ENCODE assay signal across 8 mouse cellular contexts in the genomic region with DNA sequence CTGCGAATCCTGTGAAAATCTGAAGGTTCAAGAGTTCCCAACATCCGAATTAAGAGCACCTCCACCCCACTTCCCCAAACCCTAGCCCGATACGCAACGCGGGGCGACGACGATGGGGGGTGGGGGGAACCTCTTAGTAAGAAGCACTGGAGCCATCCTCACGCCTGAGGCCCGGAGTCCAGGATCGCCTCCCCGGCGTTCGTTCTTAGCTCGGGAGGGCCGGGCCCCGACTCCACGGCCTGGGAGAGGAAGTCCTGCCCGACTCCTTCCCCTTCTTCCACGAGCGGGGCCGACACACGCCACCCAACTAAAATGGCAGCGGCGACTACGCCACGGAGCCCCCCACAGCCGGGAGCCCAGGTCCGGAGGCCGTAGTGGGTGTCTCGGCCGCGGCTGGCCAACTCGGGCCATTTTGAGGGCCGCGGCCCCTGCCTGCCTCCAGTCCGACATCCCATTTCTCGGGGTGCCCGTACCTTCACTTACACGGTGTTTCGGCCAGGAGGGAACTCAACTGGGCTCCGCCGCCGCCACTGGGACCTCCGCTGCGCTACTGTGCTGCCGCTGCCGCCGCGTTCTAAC. TPM values are rescaled to one million over a fixed set of nuclear protein-coding genes. Genes with fewer than 3 reads are reported as not detected.
DNase-seq lines count a peak whose midpoint lies in the region; ATAC-seq lines count a peak whose summit lies in the region.

No protein-coding gene starts in this region.

- H3K4me3 ChIP-seq in liver, embryonic 15.5 days (replicated peaks), result peak overlapping the region; percentile 81
- peak overlapping the region; percentile 70 for H3K4me3 ChIP-seq in neural tube, embryonic 12.5 days

- 24% methylated on average over 51 of the region's 51 CpGs for WGBS in liver, embryonic 15.5 days (ENCODE audit: insufficient replicate concordance)
- WGBS in neural tube, embryonic 12.5 days, result 26% methylated on average over 51 of the region's 51 CpGs

- H3K9ac ChIP-seq in liver, embryonic 15.5 days, result peak overlapping the region; percentile 82
- peak overlapping the region; percentile 88 for H3K9ac ChIP-seq in neural tube, embryonic 12.5 days

- peak; percentile 39 for ATAC-seq in erythroid progenitor cell, adult 5-6 weeks (replicated peaks; ENCODE audit: low FRiP score, poor library complexity, severe bottlenecking)
- peak; percentile 56 for ATAC-seq in liver, embryonic 15.5 days (ENCODE audit: insufficient read depth)
- peak; percentile 60 for ATAC-seq in neural tube, embryonic 12.5 days (ENCODE audit: low FRiP score, low read depth)

- peaks cover 7% of the 10 kb centered on the region; the same call in 1 of the 2 replicates for H3K36me3 ChIP-seq in liver, embryonic 15.5 days (replicated peaks)
- no peaks in the 10 kb centered on the region for H3K36me3 ChIP-seq in neural tube, embryonic 12.5 days

- H3K27ac ChIP-seq in liver, embryonic 15.5 days (replicated peaks), result peak overlapping the region; percentile 90
- peak overlapping the region; percentile 89 for H3K27ac ChIP-seq in neural tube, embryonic 12.5 days

- 0 out of 2 replicates have a peak, but pooled peaks cover 1% of the 10 kb centered on the region for H3K27me3 ChIP-seq in liver, embryonic 15.5 days
- 0 out of 2 replicates have a peak, but pooled peaks cover 6% of the 10 kb centered on the region for H3K27me3 ChIP-seq in neural tube, embryonic 12.5 days (replicated peaks)

- DNase-seq in left cerebral cortex, adult 8-10 months (ENCODE audit: low spot score in 2 of 2), result peak; percentile 5 to 15
- DNase-seq in left cerebral cortex, adult 11 months (ENCODE audit: low spot score), result no peak
- peak; percentile 32 for DNase-seq in NIH3T3 (ENCODE audit: low read depth)
- peak; percentile 63 for DNase-seq in induced T-regulatory cell, adult 2 months (ENCODE audit: low read depth)
- no peak for DNase-seq in T-cell, adult 2 months (ENCODE audit: low spot score)

- peak overlapping the region; percentile 65 for H3K4me2 ChIP-seq in liver, embryonic 15.5 days
- H3K4me2 ChIP-seq in neural tube, embryonic 12.5 days (replicated peaks), result peak overlapping the region; percentile 60

- H3K9me3 ChIP-seq in liver, embryonic 15.5 days (replicated peaks), result no peaks in the 10 kb centered on the region
- no peaks in the 10 kb centered on the region for H3K9me3 ChIP-seq in neural tube, embryonic 12.5 days

- 0 out of 2 replicates have a peak, but pooled peaks cover 2% of the 10 kb centered on the region for H3K4me1 ChIP-seq in liver, embryonic 15.5 days (replicated peaks)
- no peaks in the 10 kb centered on the region for H3K4me1 ChIP-seq in neural tube, embryonic 12.5 days

RNA-seq across cellular contexts. Expression of a gene that starts 0.4 kb away (rescaled TPM):
- 10 to 100 TPM; 46.4 to 54.6 (median 49.9) TPM for total RNA-seq in left cerebral cortex, adult 8-10 months (2022)
- total RNA-seq in erythroid progenitor cell, adult 5-6 weeks (2015; ENCODE audit: low replicate concordance), result 15.1 and 31.0 TPM in 2 replicates
- total RNA-seq in erythroid progenitor cell, adult 5-6 weeks (2017; ENCODE audit: low replicate concordance), result 27.7 and 32.1 TPM in 2 replicates
- polyA plus RNA-seq in liver, embryonic 15.5 days (2015; fragmentation: Nextera tagmentation; extraction: Ambion mirVana), result 9.6 and 10.8 TPM in 2 replicates
- 40.2 and 40.4 TPM in 2 replicates for polyA plus RNA-seq in neural tube, embryonic 12.5 days (2016; fragmentation: Nextera tagmentation; extraction: Ambion mirVana)

Comparison
In these comparisons a context has a peak if more than half of its experiments do, and no peak if none do; other contexts are left out.
1. DNase-seq: peak in left cerebral cortex, adult 8-10 months (2 of 2), NIH3T3 (single experiment) and induced T-regulatory cell, adult 2 months (single experiment); none in left cerebral cortex, adult 11 months (single experiment) and T-cell, adult 2 months (single experiment).
2. Peak in every context shown above with its lines, with median percentiles within 50 percentile points of each other: ATAC-seq.